Mouse (Mus musculus) MEL (cell line): Measurements from ENCODE around the gene Myom1. TPM values are rescaled to one million over a fixed set of nuclear protein-coding genes. Genes with fewer than 3 reads are reported as not detected.
A peak's percentile ranks its signal among the peaks of the same experiment; 100 is the strongest.

ENCODE experiments used
- DNase-seq: peaks from one replicate; pipeline ENCODE4 v3.0.0; 2011; ENCODE audit warnings: low read depth, low spot score
- H3K27ac ChIP-seq: 2 replicates; pipeline ENCODE4 v1.5.1; 2012; ENCODE audit warnings: low read depth, mild to moderate bottlenecking, control low read depth, low read length, moderate library complexity; ENCODE audit not compliant: control insufficient read depth
- H3K27me3 ChIP-seq, 2 experiments: fragments of 150-350 bp in 1 of 2; sonication (generic) in 1 of 2; 2 replicates each; pipeline ENCODE4 v1.6.1; 2012; ENCODE audit warnings: low read length in 2 of 2, mild to moderate bottlenecking in 2 of 2, improper control_type of control experiment in 1 of 2, moderate library complexity in 1 of 2; ENCODE audit not compliant: insufficient read depth in 2 of 2, control insufficient read depth in 1 of 2
- H3K36me3 ChIP-seq, 2 experiments: 2 replicates each; pipeline ENCODE4 v1.6.1; 2012 to 2014; ENCODE audit warnings: low read length in 2 of 2, improper control_type of control experiment in 1 of 2, inconsistent platforms in 1 of 2, mild to moderate bottlenecking in 1 of 2; ENCODE audit not compliant: insufficient read depth in 2 of 2, control insufficient read depth in 1 of 2
- H3K4me1 ChIP-seq, 2 experiments: fragments of 150-350 bp in 1 of 2; sonication (generic) in 1 of 2; 2 replicates each; pipeline ENCODE4 v1.6.1; 2012; ENCODE audit warnings: low read length in 2 of 2, improper control_type of control experiment in 1 of 2, mild to moderate bottlenecking in 1 of 2; ENCODE audit not compliant: insufficient read depth in 2 of 2, control insufficient read depth in 1 of 2
- H3K4me3 ChIP-seq, 2 experiments: fragments of 150-350 bp in 1 of 2; sonication (generic) in 1 of 2; 2 replicates each; pipeline ENCODE4 v1.5.1; 2012; ENCODE audit warnings: low read depth in 2 of 2, low read length in 2 of 2, mild to moderate bottlenecking in 2 of 2, moderate library complexity in 2 of 2, control low read depth in 1 of 2, improper control_type of control experiment in 1 of 2; ENCODE audit not compliant: control insufficient read depth in 1 of 2, insufficient read depth in 1 of 2
- H3K79me2 ChIP-seq: 2 replicates; pipeline ENCODE4 v1.6.1; 2012; ENCODE audit warnings: mild to moderate bottlenecking, low read length, moderate library complexity; ENCODE audit not compliant: control insufficient read depth, poor library complexity, insufficient read depth
- H3K9ac ChIP-seq: 2 replicates; pipeline ENCODE4 v1.6.1; 2012; ENCODE audit warnings: low read depth, mild to moderate bottlenecking, control low read depth, low read length, moderate library complexity; ENCODE audit not compliant: control insufficient read depth, poor library complexity, severe bottlenecking
- H3K9me3 ChIP-seq: fragments of 150-350 bp; sonication (generic); replicated peaks from 2 replicates; pipeline ENCODE4 v1.6.1; 2012; ENCODE audit warnings: mild to moderate bottlenecking, low read length, improper control_type of control experiment, moderate library complexity; ENCODE audit not compliant: insufficient read depth
- BHLHE40 ChIP-seq: IDR thresholded peaks from 2 replicates; pipeline ENCODE4 v1.6.1; 2012; ENCODE audit warnings: low read depth, mild to moderate bottlenecking, inconsistent platforms, low read length, improper control_type of control experiment, borderline replicate concordance
- CTCF ChIP-seq, 3 experiments: IDR thresholded peaks in 2 of 3; conservative IDR thresholded peaks in 1 of 3; 2 replicates each; pipeline ENCODE4 v1.5.1; 2011 to 2012; ENCODE audit warnings: low read length in 3 of 3, low read depth in 2 of 3, mild to moderate bottlenecking in 2 of 3, improper control_type of control experiment in 1 of 3, inconsistent platforms in 1 of 3, mixed read lengths in 1 of 3, moderate library complexity in 1 of 3; ENCODE audit not compliant: control insufficient read depth in 1 of 3, insufficient read depth in 1 of 3, poor library complexity in 1 of 3, severe bottlenecking in 1 of 3
- ELF1 ChIP-seq: IDR thresholded peaks from 2 replicates; pipeline ENCODE4 v1.6.1; 2014; ENCODE audit warnings: low read depth, mild to moderate bottlenecking, inconsistent platforms, low read length, improper control_type of control experiment, moderate library complexity
- EP300 ChIP-seq, 2 experiments: IDR thresholded peaks; 2 replicates each; pipeline ENCODE4 v1.6.1; 2011; ENCODE audit warnings: improper control_type of control experiment in 2 of 2, low read length in 2 of 2, low read depth in 1 of 2, mild to moderate bottlenecking in 1 of 2
- ETS1 ChIP-seq: IDR thresholded peaks from 2 replicates; pipeline ENCODE4 v1.6.1; 2012; ENCODE audit warnings: low read depth, mild to moderate bottlenecking, inconsistent platforms, low read length, improper control_type of control experiment, moderate library complexity
- GABPA ChIP-seq: IDR thresholded peaks from 2 replicates; pipeline ENCODE4 v1.6.1; 2012; ENCODE audit warnings: low read depth, mild to moderate bottlenecking, inconsistent platforms, low read length, improper control_type of control experiment, moderate library complexity
- HCFC1 ChIP-seq: IDR thresholded peaks from 2 replicates; pipeline ENCODE4 v1.6.1; 2012; ENCODE audit warnings: low read depth, mild to moderate bottlenecking, inconsistent platforms, low read length, improper control_type of control experiment, moderate library complexity
- JUND ChIP-seq: IDR thresholded peaks from 2 replicates; pipeline ENCODE4 v1.6.1; 2011; ENCODE audit warnings: low read depth, mild to moderate bottlenecking, improper control_type of control experiment, low read length
- KAT2A ChIP-seq: conservative IDR thresholded peaks from 2 replicates; pipeline ENCODE4 v1.6.1; 2012; ENCODE audit warnings: low read depth, low read length, improper control_type of control experiment, inconsistent platforms
- MAFK ChIP-seq: IDR thresholded peaks from 2 replicates; pipeline ENCODE4 v1.6.1; 2011; ENCODE audit warnings: low read depth, mild to moderate bottlenecking, low read length, improper control_type of control experiment, borderline replicate concordance
- MAZ ChIP-seq: IDR thresholded peaks from 2 replicates; pipeline ENCODE4 v1.6.1; 2012; ENCODE audit warnings: low read depth, mild to moderate bottlenecking, inconsistent platforms, low read length, improper control_type of control experiment
- MEF2A ChIP-seq: IDR thresholded peaks from 2 replicates; pipeline ENCODE4 v1.6.1; 2014; ENCODE audit warnings: low read depth, mild to moderate bottlenecking, inconsistent platforms, low read length, improper control_type of control experiment; ENCODE audit not compliant: poor library complexity, insufficient replicate concordance, severe bottlenecking; ENCODE audit errors: extremely low read depth
- MXI1 ChIP-seq: IDR thresholded peaks from 2 replicates; pipeline ENCODE4 v1.6.1; 2011; ENCODE audit warnings: mild to moderate bottlenecking, low read depth, low read length, improper control_type of control experiment
- MYB ChIP-seq: IDR thresholded peaks from 2 replicates; pipeline ENCODE4 v1.6.1; 2011; ENCODE audit warnings: mild to moderate bottlenecking, low read depth, low read length, improper control_type of control experiment
- NRF1 ChIP-seq: IDR thresholded peaks from 2 replicates; pipeline ENCODE4 v1.6.1; 2014; ENCODE audit warnings: low read depth, mild to moderate bottlenecking, inconsistent platforms, low read length, improper control_type of control experiment, moderate library complexity; ENCODE audit not compliant: poor library complexity, insufficient read depth, severe bottlenecking
- POLR2A ChIP-seq, 2 experiments: IDR thresholded peaks; 2 replicates each; pipeline ENCODE4 v1.6.1; 2011 to 2012; ENCODE audit warnings: low read length in 2 of 2, mild to moderate bottlenecking in 2 of 2, control low read depth in 1 of 2, improper control_type of control experiment in 1 of 2, low read depth in 1 of 2, moderate library complexity in 1 of 2; ENCODE audit not compliant: control insufficient read depth in 1 of 2, insufficient read depth in 1 of 2, poor library complexity in 1 of 2
- POLR2AphosphoS2 ChIP-seq: IDR thresholded peaks from 2 replicates; pipeline ENCODE4 v1.6.1; 2011; ENCODE audit warnings: low read length, improper control_type of control experiment
- SIN3A ChIP-seq: IDR thresholded peaks from 2 replicates; pipeline ENCODE4 v1.6.1; 2012; ENCODE audit warnings: low read length, improper control_type of control experiment, inconsistent platforms
- SMC3 ChIP-seq: IDR thresholded peaks from 2 replicates; pipeline ENCODE4 v1.6.1; 2011; ENCODE audit warnings: low read depth, low read length, improper control_type of control experiment
- TAL1 ChIP-seq: IDR thresholded peaks from 2 replicates; pipeline ENCODE4 v1.6.1; 2012; ENCODE audit warnings: mild to moderate bottlenecking, inconsistent platforms, low read length, moderate library complexity, mixed read lengths
- TCF12 ChIP-seq: IDR thresholded peaks from 2 replicates; pipeline ENCODE4 v1.6.1; 2014; ENCODE audit warnings: low read depth, mild to moderate bottlenecking, inconsistent platforms, low read length, improper control_type of control experiment, moderate library complexity
- USF1 ChIP-seq: IDR thresholded peaks from 2 replicates; pipeline ENCODE4 v1.6.1; 2014; ENCODE audit warnings: low read depth, mild to moderate bottlenecking, inconsistent platforms, low read length, improper control_type of control experiment, moderate library complexity
- USF2 ChIP-seq, 2 experiments: IDR thresholded peaks; 2 replicates each; pipeline ENCODE4 v1.6.1; 2011 to 2012; ENCODE audit warnings: improper control_type of control experiment in 2 of 2, low read length in 2 of 2, borderline replicate concordance in 1 of 2, inconsistent platforms in 1 of 2, low read depth in 1 of 2, mild to moderate bottlenecking in 1 of 2; ENCODE audit not compliant: insufficient read depth in 1 of 2
- ZMIZ1 ChIP-seq: IDR thresholded peaks from 2 replicates; pipeline ENCODE4 v1.6.1; 2012; ENCODE audit warnings: low read depth, mild to moderate bottlenecking, inconsistent platforms, low read length, improper control_type of control experiment, moderate library complexity
- ZNF384 ChIP-seq: IDR thresholded peaks from 2 replicates; pipeline ENCODE4 v1.6.1; 2012; ENCODE audit warnings: low read depth, mild to moderate bottlenecking, inconsistent platforms, low read length, improper control_type of control experiment
- polyA plus RNA-seq, 2 experiments: library from polyadenylated mRNA; stranded (reverse) in 1 of 2; unstranded in 1 of 2; fragments of >175 nt in 1 of 2; fragments of >200 nt in 1 of 2; gene quantifications; 2 replicates each; pipeline versions ENCODE4 v1.2.1 to v1.2.4; 2012; ENCODE audit warnings: low replicate concordance in 2 of 2, low read depth in 1 of 2; ENCODE audit not compliant: insufficient read length in 2 of 2, insufficient read depth in 1 of 2, missing spikeins in 1 of 2
- total RNA-seq: library from RNA; depleted of rRNA; stranded (reverse); fragments of 300-350 nt; gene quantifications from 2 replicates; pipeline ENCODE4 v1.2.3, GENCODE M21; 2012

Myom1 gene
- total and polyA plus RNA-seq, 3 experiments = 0.65 to 0.79 TPM; not detected in 1

DNA sequence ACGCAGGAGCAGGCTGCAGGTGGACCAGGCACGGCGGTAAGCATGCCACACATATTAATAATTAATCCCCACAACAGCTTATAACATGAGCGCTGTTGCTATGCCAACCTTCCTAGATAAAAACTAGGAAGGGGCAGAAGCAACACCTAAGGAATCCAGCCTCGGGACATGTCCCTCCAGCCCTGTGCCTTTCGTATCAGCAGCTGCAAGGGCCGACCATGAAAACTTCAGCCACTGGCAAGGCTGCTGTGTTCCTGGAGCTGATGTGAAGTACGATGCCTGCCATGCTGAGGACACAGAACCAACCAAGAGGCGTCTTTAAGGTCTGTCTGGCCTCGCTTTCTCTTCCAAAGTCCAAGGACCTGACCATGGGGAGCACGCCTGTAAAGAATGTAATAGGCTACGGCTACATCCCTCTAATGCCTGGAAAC is 14.1 kb upstream of the Myom1 start:
- Histone ChIP-seq H3K27ac (no peak overlapping the region), H3K79me2 (peaks cover 24% of the 10 kb centered on the region), H3K27me3 (no peaks in the 10 kb centered on the region), H3K9ac (no peak overlapping the region), H3K4me3 (no peak overlapping the region), H3K4me1 (peaks cover 0 to 10% of the 10 kb centered on the region in 2 experiments; a peak in 3 of 4 replicates), H3K36me3 (peaks cover 5 to 8% of the 10 kb centered on the region in 2 experiments), H3K9me3 (no peaks in the 10 kb centered on the region)
- no peak for TF ChIP-seq ELF1
- TF ChIP-seq MAFK = no peak
- no peak for TF ChIP-seq MYB
- no peak for TF ChIP-seq NRF1
- TF ChIP-seq MEF2A = no peak
- no peak for TF ChIP-seq BHLHE40
- no peak for TF ChIP-seq KAT2A
- no peak for TF ChIP-seq HCFC1
- no peak for TF ChIP-seq USF2 (IDR thresholded peaks at IDR 0.05; ENCODE audit: borderline replicate concordance in 1 of 2, insufficient read depth in 1 of 2, low read depth in 1 of 2, low read length in 2 of 2)
- no peak for TF ChIP-seq CTCF (IDR thresholded peaks at IDR 0.05 in 2 of 3, conservative IDR thresholded peaks at IDR 0.05 in 1 of 3; ENCODE audit: control insufficient read depth in 1 of 3, insufficient read depth in 1 of 3, low read depth in 2 of 3, low read length in 3 of 3, poor library complexity in 1 of 3, severe bottlenecking in 1 of 3)
- no peak for TF ChIP-seq MXI1
- no peak for TF ChIP-seq POLR2AphosphoS2
- TF ChIP-seq ZNF384 = no peak
- TF ChIP-seq GABPA = no peak
- no peak for TF ChIP-seq ZMIZ1
- no peak for TF ChIP-seq SIN3A
- TF ChIP-seq EP300 (IDR thresholded peaks at IDR 0.05; ENCODE audit: low read depth in 1 of 2, low read length in 2 of 2) = no peak
- TF ChIP-seq ETS1 = no peak
- DNase-seq = no peak

DNA sequence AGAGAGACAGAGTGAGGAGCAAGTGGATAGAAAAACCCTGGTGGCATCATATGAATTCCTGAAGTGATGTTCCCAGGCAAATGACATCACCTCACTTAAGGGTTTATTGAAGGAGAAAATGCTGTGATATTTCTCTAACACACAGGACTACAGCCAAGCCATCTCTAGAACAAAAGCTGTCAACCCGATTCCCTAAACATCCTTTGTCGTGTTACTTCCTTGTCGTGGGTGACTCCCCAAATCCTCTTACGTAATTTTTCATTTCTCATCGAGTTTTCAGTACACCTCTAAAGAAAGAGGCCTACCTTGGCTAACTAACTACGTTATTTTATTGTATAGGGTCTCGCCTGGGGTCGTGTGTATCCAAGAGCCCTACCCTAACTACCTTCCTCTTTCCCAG is 13.0 kb upstream of the Myom1 start:
- TF ChIP-seq TAL1 (no peak), POLR2A (IDR thresholded peaks at IDR 0.05; ENCODE audit: control insufficient read depth in 1 of 2, insufficient read depth in 1 of 2, low read depth in 1 of 2, low read length in 2 of 2, poor library complexity in 1 of 2) (no peak), MEF2A (no peak), JUND (no peak), MAZ (no peak), MYB (no peak), USF1 (no peak), TCF12 (no peak), USF2 (IDR thresholded peaks at IDR 0.05; ENCODE audit: borderline replicate concordance in 1 of 2, insufficient read depth in 1 of 2, low read depth in 1 of 2, low read length in 2 of 2) (no peak), SMC3 (no peak), MXI1 (no peak)
- Histone ChIP-seq H3K27ac (no peak overlapping the region), H3K36me3 (peaks cover 10 to 12% of the 10 kb centered on the region in 2 experiments)

More for the DNA sequence above, 13.0 kb upstream of the Myom1 start:
- H3K27me3 ChIP-seq = no peaks in the 10 kb centered on the region
- DNase-seq = no peak
- H3K9ac ChIP-seq = peak overlapping the region; percentile 74
- peaks cover 24% of the 10 kb centered on the region for H3K79me2 ChIP-seq
- no peaks in the 10 kb centered on the region for H3K9me3 ChIP-seq
- peaks cover 0 to 10% of the 10 kb centered on the region in 2 experiments; a peak in 3 of 4 replicates for H3K4me1 ChIP-seq
- peak overlapping the region; percentile 77 to 97 for H3K4me3 ChIP-seq
